Mouse (Mus musculus): ENCODE measurements around the gene Vps53. TPM values are rescaled to one million over a fixed set of nuclear protein-coding genes. Genes with fewer than 3 reads are reported as not detected.

The Vps53 gene
- polyA plus RNA-seq, 1 experiment, result 40.1 TPM

GRCm38 (mm10) chr11:76044468-76044867 lies 135.0 kb downstream of the Vps53 start:
- 0 out of 2 replicates have a peak, but pooled peaks cover 5% of the 10 kb centered on the region for H3K4me1 ChIP-seq (ENCODE audit: control insufficient read depth, insufficient read depth, low read length)
- H3K4me3 ChIP-seq (ENCODE audit: insufficient read depth, low read length), result no peak overlapping the region
- no peak for TF ChIP-seq CTCF (IDR thresholded peaks at IDR 0.05; ENCODE audit: borderline replicate concordance, insufficient read depth, low read length)
- no peak overlapping the region for H3K27ac ChIP-seq (ENCODE audit: insufficient read depth, low read length)

- TF ChIP-seq POLR2A (IDR thresholded peaks at IDR 0.05; ENCODE audit: low read depth, low read length), result no peak
- no peak for TF ChIP-seq CTCF (IDR thresholded peaks at IDR 0.05; ENCODE audit: borderline replicate concordance, insufficient read depth, low read length)
- H3K4me1 ChIP-seq (ENCODE audit: control insufficient read depth, insufficient read depth, low read length), result 0 out of 2 replicates have a peak, but pooled peaks cover 2% of the 10 kb centered on the region
- H3K27ac ChIP-seq (ENCODE audit: insufficient read depth, low read length), result no peak overlapping the region
- no peak overlapping the region for H3K4me3 ChIP-seq (ENCODE audit: insufficient read depth, low read length)
Observed at GRCm38 (mm10) chr11:76042882-76043281, 136.6 kb downstream of the Vps53 start.

GRCm38 (mm10) chr11:76042041-76042638 lies 137.3 kb downstream of the Vps53 start:
- TF ChIP-seq CTCF (IDR thresholded peaks at IDR 0.05; ENCODE audit: borderline replicate concordance, insufficient read depth, low read length) (no peak), POLR2A (IDR thresholded peaks at IDR 0.05; ENCODE audit: low read depth, low read length) (no peak)
- Histone ChIP-seq H3K4me1 (ENCODE audit: control insufficient read depth, insufficient read depth, low read length) (0 out of 2 replicates have a peak, but pooled peaks cover 2% of the 10 kb centered on the region), H3K27ac (ENCODE audit: insufficient read depth, low read length) (no peak overlapping the region), H3K4me3 (ENCODE audit: insufficient read depth, low read length) (no peak overlapping the region)

GRCm38 (mm10) chr11:76040761-76041376 lies 138.6 kb downstream of the Vps53 start:
- Histone ChIP-seq H3K4me1 (ENCODE audit: control insufficient read depth, insufficient read depth, low read length) (0 out of 2 replicates have a peak, but pooled peaks cover 2% of the 10 kb centered on the region), H3K27ac (ENCODE audit: insufficient read depth, low read length) (no peak overlapping the region), H3K4me3 (ENCODE audit: insufficient read depth, low read length) (no peak overlapping the region)
- TF ChIP-seq CTCF (IDR thresholded peaks at IDR 0.05; ENCODE audit: borderline replicate concordance, insufficient read depth, low read length), result no peak
- TF ChIP-seq POLR2A (IDR thresholded peaks at IDR 0.05; ENCODE audit: low read depth, low read length), result no peak

GRCm38 (mm10) chr11:76040106-76040505 lies 139.3 kb downstream of the Vps53 start:
- TF ChIP-seq CTCF (IDR thresholded peaks at IDR 0.05; ENCODE audit: borderline replicate concordance, insufficient read depth, low read length), result no peak
- TF ChIP-seq POLR2A (IDR thresholded peaks at IDR 0.05; ENCODE audit: low read depth, low read length), result no peak

GRCm38 (mm10) chr11:76039271-76040053 lies 140.0 kb downstream of the Vps53 start:
- no peak overlapping the region for H3K27ac ChIP-seq (ENCODE audit: insufficient read depth, low read length)
- H3K4me1 ChIP-seq (ENCODE audit: control insufficient read depth, insufficient read depth, low read length), result 0 out of 2 replicates have a peak, but pooled peaks cover 2% of the 10 kb centered on the region
- TF ChIP-seq CTCF (IDR thresholded peaks at IDR 0.05; ENCODE audit: borderline replicate concordance, insufficient read depth, low read length) (no peak), POLR2A (IDR thresholded peaks at IDR 0.05; ENCODE audit: low read depth, low read length) (no peak)
- H3K4me3 ChIP-seq (ENCODE audit: insufficient read depth, low read length), result no peak overlapping the region

More at GRCm38 (mm10) chr11:76040106-76040505, 139.3 kb downstream of the Vps53 start:
- Histone ChIP-seq H3K27ac (ENCODE audit: insufficient read depth, low read length) (no peak overlapping the region), H3K4me3 (ENCODE audit: insufficient read depth, low read length) (no peak overlapping the region), H3K4me1 (ENCODE audit: control insufficient read depth, insufficient read depth, low read length) (0 out of 2 replicates have a peak, but pooled peaks cover 2% of the 10 kb centered on the region)

- Histone ChIP-seq H3K27ac (ENCODE audit: insufficient read depth, low read length) (no peak overlapping the region), H3K4me3 (ENCODE audit: insufficient read depth, low read length) (no peak overlapping the region), H3K4me1 (ENCODE audit: control insufficient read depth, insufficient read depth, low read length) (0 out of 2 replicates have a peak, but pooled peaks cover 2% of the 10 kb centered on the region)
- TF ChIP-seq CTCF (IDR thresholded peaks at IDR 0.05; ENCODE audit: borderline replicate concordance, insufficient read depth, low read length) (no peak), POLR2A (IDR thresholded peaks at IDR 0.05; ENCODE audit: low read depth, low read length) (no peak)
Observed at GRCm38 (mm10) chr11:76037581-76038294, 141.7 kb downstream of the Vps53 start.

- TF ChIP-seq POLR2A (IDR thresholded peaks at IDR 0.05; ENCODE audit: low read depth, low read length) (no peak), CTCF (IDR thresholded peaks at IDR 0.05; ENCODE audit: borderline replicate concordance, insufficient read depth, low read length) (no peak)
- Histone ChIP-seq H3K27ac (ENCODE audit: insufficient read depth, low read length) (no peak overlapping the region), H3K4me1 (ENCODE audit: control insufficient read depth, insufficient read depth, low read length) (no peaks in the 10 kb centered on the region), H3K4me3 (ENCODE audit: insufficient read depth, low read length) (no peak overlapping the region)
Observed at GRCm38 (mm10) chr11:76035182-76035581, 144.3 kb downstream of the Vps53 start.

GRCm38 (mm10) chr11:76033836-76034235 lies 145.6 kb downstream of the Vps53 start:
- Histone ChIP-seq H3K27ac (ENCODE audit: insufficient read depth, low read length) (no peak overlapping the region), H3K4me3 (ENCODE audit: insufficient read depth, low read length) (no peak overlapping the region), H3K4me1 (ENCODE audit: control insufficient read depth, insufficient read depth, low read length) (no peaks in the 10 kb centered on the region)
- TF ChIP-seq POLR2A (IDR thresholded peaks at IDR 0.05; ENCODE audit: low read depth, low read length), result no peak
- no peak for TF ChIP-seq CTCF (IDR thresholded peaks at IDR 0.05; ENCODE audit: borderline replicate concordance, insufficient read depth, low read length)
